Comparison of ENCODE assay signal across 11 mouse cellular contexts in genomic region chr5:30111771-30112170, GRCm38 (mm10). TPM values are rescaled to one million over a fixed set of nuclear protein-coding genes. Genes with fewer than 3 reads are reported as not detected.
DNase-seq lines count a peak whose midpoint lies in the region; ATAC-seq lines count a peak whose summit lies in the region.
"Had no signal": no experiment of that assay in that cellular context is flagged by ENCODE, and none has a peak within 500 bp of the region (broad histone marks: within the 10 kb centered on the region; RNA-seq: fewer than 3 reads in every experiment).

No protein-coding gene starts in this region.

- 0 out of 2 replicates have a peak overlapping the region, but pooled peaks have one; percentile 37 for H3K4me3 ChIP-seq in forebrain, embryonic 10.5 days
- H3K4me3 ChIP-seq in forebrain, embryonic 16.5 days (replicated peaks; ENCODE audit: low read length): no peak overlapping the region
- H3K4me3 ChIP-seq in lung, embryonic 15.5 days: no peak overlapping the region
- no peak overlapping the region for H3K4me3 ChIP-seq in forebrain, embryonic 14.5 days (ENCODE audit: low read depth, low read length)

- peaks cover 100% of the 10 kb centered on the region for H3K27me3 ChIP-seq in forebrain, embryonic 10.5 days (ENCODE audit: poor library complexity, severe bottlenecking)
- H3K27me3 ChIP-seq in forebrain, embryonic 16.5 days (replicated peaks; ENCODE audit: control insufficient read depth, insufficient read depth, low read length): no peaks in the 10 kb centered on the region
- peaks cover 93% of the 10 kb centered on the region for H3K27me3 ChIP-seq in lung, embryonic 15.5 days
- H3K27me3 ChIP-seq in forebrain, embryonic 14.5 days (replicated peaks; ENCODE audit: control insufficient read depth, insufficient read depth, low read length): peaks cover 6% of the 10 kb centered on the region; the same call in 1 of the 2 replicates
- H3K27me3 ChIP-seq: Patski had no signal

- H3K27ac ChIP-seq in forebrain, embryonic 10.5 days: peak overlapping the region; percentile 76
- no peak overlapping the region for H3K27ac ChIP-seq in forebrain, embryonic 16.5 days (ENCODE audit: low read length)
- no peak overlapping the region for H3K27ac ChIP-seq in lung, embryonic 15.5 days
- no peak overlapping the region for H3K27ac ChIP-seq in forebrain, embryonic 14.5 days (ENCODE audit: low read depth, low read length)

- WGBS in forebrain, embryonic 10.5 days: 69% methylated on average over 3 of the region's 3 CpGs
- 68% methylated on average over 3 of the region's 3 CpGs for WGBS in forebrain, embryonic 16.5 days
- WGBS in lung, embryonic 15.5 days: 68% methylated on average over 3 of the region's 3 CpGs
- WGBS in forebrain, embryonic 14.5 days: 75% methylated on average over 3 of the region's 3 CpGs

- no peak overlapping the region for H3K4me2 ChIP-seq in forebrain, embryonic 16.5 days (ENCODE audit: low read length)
- peak overlapping the region; percentile 48; the same call in 1 of the 2 replicates for H3K4me2 ChIP-seq in lung, embryonic 15.5 days
- H3K4me2 ChIP-seq in forebrain, embryonic 14.5 days (ENCODE audit: low read length): no peak overlapping the region

- ATAC-seq in forebrain, embryonic 16.5 days: no peak
- ATAC-seq in lung, embryonic 15.5 days (ENCODE audit: borderline replicate concordance, extremely low read depth, low FRiP score, low TSS enrichment): no peak
- ATAC-seq in forebrain, embryonic 14.5 days: no peak
- 0 out of 2 replicates have a peak, but pooled peaks have one; percentile 19 for ATAC-seq in megakaryocyte progenitor cell, adult 5-6 weeks (replicated peaks; ENCODE audit: poor library complexity)
- ATAC-seq: Patski had no signal

- no peak overlapping the region for H3K9ac ChIP-seq in forebrain, embryonic 16.5 days (replicated peaks; ENCODE audit: low read depth, low read length)
- no peak overlapping the region for H3K9ac ChIP-seq in lung, embryonic 15.5 days
- peak overlapping the region; percentile 29; the same call in 1 of the 2 replicates for H3K9ac ChIP-seq in forebrain, embryonic 14.5 days (ENCODE audit: low read length)

- peaks cover 70% of the 10 kb centered on the region for H3K4me1 ChIP-seq in forebrain, embryonic 10.5 days
- peaks cover 43% of the 10 kb centered on the region for H3K4me1 ChIP-seq in forebrain, embryonic 16.5 days (replicated peaks; ENCODE audit: control insufficient read depth, insufficient read depth, low read length)
- H3K4me1 ChIP-seq in lung, embryonic 15.5 days: peaks cover 31% of the 10 kb centered on the region
- H3K4me1 ChIP-seq in forebrain, embryonic 14.5 days (ENCODE audit: control insufficient read depth, insufficient read depth, low read length): peaks cover 38% of the 10 kb centered on the region

- DNase-seq in forebrain, embryonic 10.5 days (ENCODE audit: extremely low spot score, low spot score): no peak
- DNase-seq in lung, postnatal 4 days: no peak
- DNase-seq in forebrain, embryonic 14.5 days (ENCODE audit: low spot score): no peak
- DNase-seq in adrenal gland, postnatal 10 days: no peak
- DNase-seq in kidney, adult 11 months: no peak

- peaks cover 9% of the 10 kb centered on the region for H3K36me3 ChIP-seq in forebrain, embryonic 10.5 days (replicated peaks)
- H3K36me3 ChIP-seq in forebrain, embryonic 16.5 days (ENCODE audit: control insufficient read depth, insufficient read depth): peaks cover 5% of the 10 kb centered on the region
- H3K36me3 ChIP-seq in lung, embryonic 15.5 days: no peaks in the 10 kb centered on the region
- peaks cover 41% of the 10 kb centered on the region for H3K36me3 ChIP-seq in forebrain, embryonic 14.5 days (ENCODE audit: control insufficient read depth, insufficient read depth, low read length)

- no peaks in the 10 kb centered on the region for H3K9me3 ChIP-seq in forebrain, embryonic 10.5 days
- no peaks in the 10 kb centered on the region for H3K9me3 ChIP-seq in forebrain, embryonic 16.5 days (ENCODE audit: control insufficient read depth, low read length)
- no peaks in the 10 kb centered on the region for H3K9me3 ChIP-seq in lung, embryonic 15.5 days
- H3K9me3 ChIP-seq in forebrain, embryonic 14.5 days (replicated peaks; ENCODE audit: control insufficient read depth, low read length): no peaks in the 10 kb centered on the region

RNA-seq across cellular contexts. Expression of gene 3110082J24Rik, which starts 5.9 kb away (rescaled TPM):
- 1.1 and 1.3 TPM in 2 replicates for polyA plus RNA-seq in forebrain, embryonic 10.5 days (2016; fragmentation: Nextera tagmentation; extraction: Ambion mirVana)
- 2.8 TPM in 2 replicates for polyA plus RNA-seq in forebrain, embryonic 16.5 days (2015; fragmentation: Nextera tagmentation; extraction: Ambion mirVana)
- polyA plus RNA-seq in lung, embryonic 15.5 days (2015; fragmentation: Nextera tagmentation; extraction: Ambion mirVana): not detected in 2 replicates
- 4.6 and 7.1 TPM in 2 replicates for polyA plus RNA-seq in forebrain, embryonic 14.5 days (2014; fragmentation: Nextera tagmentation; extraction: Ambion mirVana)
- not detected in 2 replicates for total RNA-seq in megakaryocyte progenitor cell, adult 5-6 weeks (2015)
- total RNA-seq in megakaryocyte progenitor cell, adult 5-6 weeks (2017): not detected in 2 replicates
- not detected for total RNA-seq in adrenal gland, postnatal 10 days (2021)
- polyA plus RNA-seq: heart, postnatal 0 days; limb, embryonic 11.5 days; Patski had no signal

RNA-seq across cellular contexts. Expression of gene Garem2, which starts 6.8 kb away (rescaled TPM):
- 2.9 and 3.3 TPM in 2 replicates for polyA plus RNA-seq in forebrain, embryonic 10.5 days (2016; fragmentation: Nextera tagmentation; extraction: Ambion mirVana)
- 8.1 and 10.1 TPM in 2 replicates for polyA plus RNA-seq in forebrain, embryonic 16.5 days (2015; fragmentation: Nextera tagmentation; extraction: Ambion mirVana)
- polyA plus RNA-seq in lung, embryonic 15.5 days (2015; fragmentation: Nextera tagmentation; extraction: Ambion mirVana): 0.22 and 0.25 TPM in 2 replicates
- polyA plus RNA-seq in forebrain, embryonic 14.5 days (2014; fragmentation: Nextera tagmentation; extraction: Ambion mirVana): 11.3 and 12.7 TPM in 2 replicates
- total RNA-seq in megakaryocyte progenitor cell, adult 5-6 weeks (2015): 0.07 TPM in 1 of 2 replicates, not detected in the other
- not detected in 2 replicates for total RNA-seq in megakaryocyte progenitor cell, adult 5-6 weeks (2017)
- total RNA-seq in adrenal gland, postnatal 10 days (2021): under 1 TPM; 0.12 to 0.30 TPM

RNA-seq across cellular contexts. Expression of gene Tyms, which starts 38.4 kb away (rescaled TPM):
- polyA plus RNA-seq in forebrain, embryonic 10.5 days (2016; fragmentation: Nextera tagmentation; extraction: Ambion mirVana): 379 and 391 TPM in 2 replicates
- 84.3 and 95.4 TPM in 2 replicates for polyA plus RNA-seq in forebrain, embryonic 16.5 days (2015; fragmentation: Nextera tagmentation; extraction: Ambion mirVana)
- polyA plus RNA-seq in lung, embryonic 15.5 days (2015; fragmentation: Nextera tagmentation; extraction: Ambion mirVana): 325 and 342 TPM in 2 replicates
- polyA plus RNA-seq in forebrain, embryonic 14.5 days (2014; fragmentation: Nextera tagmentation; extraction: Ambion mirVana): 117 and 142 TPM in 2 replicates
- total RNA-seq in megakaryocyte progenitor cell, adult 5-6 weeks (2015): 196 and 209 TPM in 2 replicates
- total RNA-seq in megakaryocyte progenitor cell, adult 5-6 weeks (2017): 150 and 174 TPM in 2 replicates
- total RNA-seq in adrenal gland, postnatal 10 days (2021): 10 to 100 TPM; 44.9 to 52.1 TPM

RNA-seq across cellular contexts. Expression of gene Hadha, which starts 43.2 kb away (rescaled TPM):
- 104 and 109 TPM in 2 replicates for polyA plus RNA-seq in forebrain, embryonic 10.5 days (2016; fragmentation: Nextera tagmentation; extraction: Ambion mirVana)
- polyA plus RNA-seq in forebrain, embryonic 16.5 days (2015; fragmentation: Nextera tagmentation; extraction: Ambion mirVana): 76.0 and 80.7 TPM in 2 replicates
- polyA plus RNA-seq in lung, embryonic 15.5 days (2015; fragmentation: Nextera tagmentation; extraction: Ambion mirVana): 143 TPM in 2 replicates
- 64.9 and 65.8 TPM in 2 replicates for polyA plus RNA-seq in forebrain, embryonic 14.5 days (2014; fragmentation: Nextera tagmentation; extraction: Ambion mirVana)
- 49.5 and 54.4 TPM in 2 replicates for total RNA-seq in megakaryocyte progenitor cell, adult 5-6 weeks (2015)
- 133 and 148 TPM in 2 replicates for total RNA-seq in megakaryocyte progenitor cell, adult 5-6 weeks (2017)
- 100 to 1,000 TPM; 921 to 997 TPM for total RNA-seq in adrenal gland, postnatal 10 days (2021)

RNA-seq across cellular contexts. Expression of gene Hadhb, which starts 43.3 kb away (rescaled TPM):
- 111 and 112 TPM in 2 replicates for polyA plus RNA-seq in forebrain, embryonic 10.5 days (2016; fragmentation: Nextera tagmentation; extraction: Ambion mirVana)
- 66.5 and 72.0 TPM in 2 replicates for polyA plus RNA-seq in forebrain, embryonic 16.5 days (2015; fragmentation: Nextera tagmentation; extraction: Ambion mirVana)
- polyA plus RNA-seq in lung, embryonic 15.5 days (2015; fragmentation: Nextera tagmentation; extraction: Ambion mirVana): 128 and 138 TPM in 2 replicates
- polyA plus RNA-seq in forebrain, embryonic 14.5 days (2014; fragmentation: Nextera tagmentation; extraction: Ambion mirVana): 75.6 and 80.9 TPM in 2 replicates
- 61.8 and 69.7 TPM in 2 replicates for total RNA-seq in megakaryocyte progenitor cell, adult 5-6 weeks (2015)
- 65.1 and 82.6 TPM in 2 replicates for total RNA-seq in megakaryocyte progenitor cell, adult 5-6 weeks (2017)
- 1,000 to 10,000 TPM; 1,471 to 1,600 TPM for total RNA-seq in adrenal gland, postnatal 10 days (2021)
